Mouse (Mus musculus) limb, embryonic 14.5 days (tissue): ENCODE results near the gene Cyp2c40. TPM values are rescaled to one million over a fixed set of nuclear protein-coding genes. Genes with fewer than 3 reads are reported as not detected.

ENCODE experiments used
- ATAC-seq: fragments of 200-750 bp; cut with Nextera tagmentation; 2 replicates; pipeline ENCODE4 v1.8.0; 2017; ENCODE audit warnings: low read depth, moderate number of reproducible peaks, moderate TSS enrichment; ENCODE audit not compliant: low FRiP score
- DNase-seq: peaks from one replicate; pipeline ENCODE4 v3.0.0-alpha.2; 2015; ENCODE audit warnings: low spot score
- H3K27ac ChIP-seq: fragments of 300-500 bp; sonication (generic); replicated peaks from 2 replicates; pipeline ENCODE4 v1.5.1; 2014; ENCODE audit warnings: low read depth, mild to moderate bottlenecking, low read length, moderate library complexity, mixed read lengths
- H3K27me3 ChIP-seq: fragments of 300-500 bp; sonication (generic); 2 replicates; pipeline ENCODE4 v1.6.1; 2014; ENCODE audit warnings: low read length, mixed read lengths; ENCODE audit not compliant: control insufficient read depth, insufficient read depth
- H3K36me3 ChIP-seq: fragments of 300-500 bp; sonication (generic); 2 replicates; pipeline ENCODE4 v1.6.1; 2014; ENCODE audit warnings: mild to moderate bottlenecking, low read length, moderate library complexity, mixed read lengths; ENCODE audit not compliant: control insufficient read depth, insufficient read depth
- H3K4me1 ChIP-seq: fragments of 300-500 bp; sonication (generic); 2 replicates; pipeline ENCODE4 v1.6.1; 2014; ENCODE audit warnings: antibody characterized with exemption, low read length, mixed read lengths; ENCODE audit not compliant: control insufficient read depth, insufficient read depth
- H3K4me2 ChIP-seq: fragments of 300-500 bp; sonication (generic); replicated peaks from 2 replicates; pipeline ENCODE4 v1.6.1; 2014; ENCODE audit warnings: low read depth, mild to moderate bottlenecking, low read length, moderate library complexity; ENCODE audit not compliant: severe bottlenecking
- H3K4me3 ChIP-seq: fragments of 300-500 bp; sonication (generic); replicated peaks from 2 replicates; pipeline ENCODE4 v1.5.1; 2014; ENCODE audit warnings: low read length
- H3K9ac ChIP-seq: fragments of 300-500 bp; sonication (generic); 2 replicates; pipeline ENCODE4 v1.6.1; 2014; ENCODE audit warnings: mild to moderate bottlenecking, low read depth, low read length, moderate library complexity; ENCODE audit not compliant: severe bottlenecking
- H3K9me3 ChIP-seq: fragments of 300-500 bp; sonication (generic); 2 replicates; pipeline ENCODE4 v1.6.1; 2016; ENCODE audit warnings: low read length; ENCODE audit not compliant: control insufficient read depth
- POLR2A ChIP-seq: fragments of 200-500 bp; IDR thresholded peaks from 2 replicates; pipeline ENCODE4 v1.8.0; 2012; ENCODE audit warnings: inconsistent platforms, mild to moderate bottlenecking, moderate library complexity, borderline replicate concordance; ENCODE audit not compliant: insufficient read depth, insufficient read length; ENCODE audit errors: extremely low read depth
- WGBS: fragments of 180-500 bp; shearing (Covaris S2); extraction: QIAGEN DNeasy Blood & Tissue Kit; methylation state at CpG from one replicate; pipeline ENCODE4 v1.1.7; 2014; 5-methylcytosine and 5-hydroxymethylcytosine counted together
- polyA plus RNA-seq, 2 experiments: library from polyadenylated mRNA; depleted of rRNA in 1 of 2; stranded (reverse) in 1 of 2; unstranded in 1 of 2; fragments of >200 nt; fragmentation: Nextera tagmentation in 1 of 2; extraction: Ambion mirVana in 1 of 2; gene quantifications; 2 replicates each; pipeline versions ENCODE4 v1.2.1 to v1.2.3; 2012 to 2014

Gene Cyp2c40
- polyA plus RNA-seq, 2 experiments = not detected

DNA sequence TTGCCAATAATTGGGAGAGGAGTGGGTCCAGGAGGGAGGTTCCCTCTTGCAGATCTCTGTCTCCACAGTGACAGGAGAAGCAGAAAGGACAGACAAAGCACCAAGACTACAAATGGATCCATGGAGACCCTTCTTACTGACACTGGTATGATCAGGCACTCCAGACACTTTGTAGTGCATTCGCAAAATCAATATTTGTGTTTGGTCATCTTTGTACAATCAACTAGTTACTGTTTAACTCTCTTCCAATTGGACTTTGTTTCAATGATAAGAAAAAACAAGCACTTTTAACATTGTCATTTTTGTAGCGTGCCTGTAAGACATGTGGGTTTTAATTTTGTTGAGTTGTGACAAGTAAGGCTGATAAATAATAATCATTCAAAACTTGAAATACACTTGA lies 71.7 kb downstream of the Cyp2c40 start, which contains the start of gene Cyp2c68:
TSS of gene Cyp2c68 (minus strand) at position 135 of the 400 bp plus-strand sequence.
- H3K9ac ChIP-seq = no peak within 1 kb of the TSS
- no peak within 1 kb of the TSS for H3K27ac ChIP-seq
- TF ChIP-seq POLR2A = no peak
- no peaks in the 10 kb centered on the region for H3K4me1 ChIP-seq
- ATAC-seq (no peak), DNase-seq (no peak)
- no peaks in the 10 kb centered on the region for H3K27me3 ChIP-seq
- 85% methylated on average over 2 of the region's 2 CpGs for WGBS
- no peak within 1 kb of the TSS for H3K4me3 ChIP-seq
- no peaks in the 10 kb centered on the region for H3K9me3 ChIP-seq
- no peaks in the 10 kb centered on the region for H3K36me3 ChIP-seq
- no peak within 1 kb of the TSS for H3K4me2 ChIP-seq

Other genes starting within 250 kb of the Cyp2c40 start
- not detected in 2 replicates for gene Cyp2c67, start 163.8 kb downstream of the Cyp2c40 start, polyA plus RNA-seq (2012; rRNA removed)
- gene Cyp2c67, start 163.8 kb downstream of the Cyp2c40 start, polyA plus RNA-seq (2014; fragmentation: Nextera tagmentation; extraction: Ambion mirVana) = not detected in 2 replicates
- 0.06 TPM in 1 of 2 replicates, not detected in the other for gene Cyp2c68, start 71.8 kb downstream of the Cyp2c40 start, polyA plus RNA-seq (2012; rRNA removed)
- gene Cyp2c68, start 71.8 kb downstream of the Cyp2c40 start, polyA plus RNA-seq (2014; fragmentation: Nextera tagmentation; extraction: Ambion mirVana) = not detected in 2 replicates
- gene Cyp2c69, start 74.0 kb upstream of the Cyp2c40 start, polyA plus RNA-seq (2012; rRNA removed) = not detected in 2 replicates
- gene Cyp2c69, start 74.0 kb upstream of the Cyp2c40 start, polyA plus RNA-seq (2014; fragmentation: Nextera tagmentation; extraction: Ambion mirVana) = not detected in 2 replicates
- gene Cyp2c37, start 179.6 kb upstream of the Cyp2c40 start, polyA plus RNA-seq (2012; rRNA removed) = not detected in 2 replicates
- not detected in 2 replicates for gene Cyp2c37, start 179.6 kb upstream of the Cyp2c40 start, polyA plus RNA-seq (2014; fragmentation: Nextera tagmentation; extraction: Ambion mirVana)